Mouse (Mus musculus) CH12.LX (cell line): ENCODE measurements around the gene Hagh. TPM values are rescaled to one million over a fixed set of nuclear protein-coding genes. Genes with fewer than 3 reads are reported as not detected.

ENCODE experiments used
- DNase-seq: peaks from one replicate; pipeline ENCODE4 v3.0.0-alpha.2; 2013; ENCODE audit errors: extremely low read depth
- H3K27ac ChIP-seq: 2 replicates; pipeline ENCODE4 v1.5.1; 2012; ENCODE audit warnings: low read depth, mild to moderate bottlenecking, control low read depth, moderate library complexity; ENCODE audit not compliant: insufficient read depth
- H3K27me3 ChIP-seq: replicated peaks from 2 replicates; pipeline ENCODE3; 2012; ENCODE audit warnings: inconsistent platforms
- H3K36me3 ChIP-seq, 2 experiments: replicated peaks in 1 of 2; 2 replicates each; pipeline versions ENCODE3 to v1.6.1; 2012; ENCODE audit warnings: inconsistent platforms in 1 of 2, low read length in 1 of 2, mild to moderate bottlenecking in 1 of 2, mixed read lengths in 1 of 2, moderate library complexity in 1 of 2; ENCODE audit not compliant: control insufficient read depth in 1 of 2, insufficient read depth in 1 of 2
- H3K4me1 ChIP-seq, 2 experiments: 2 replicates each; pipeline ENCODE4 v1.6.1; 2012; ENCODE audit warnings: inconsistent platforms in 1 of 2, moderate library complexity in 1 of 2; ENCODE audit not compliant: insufficient read depth in 2 of 2, control insufficient read depth in 1 of 2
- H3K4me2 ChIP-seq: 2 replicates; pipeline ENCODE4 v1.6.1; 2012; ENCODE audit warnings: low read depth, mild to moderate bottlenecking, control low read depth; ENCODE audit not compliant: poor library complexity, insufficient read depth, severe bottlenecking
- H3K4me3 ChIP-seq, 3 experiments: fragments of 150-350 bp in 1 of 3; sonication (generic) in 1 of 3; replicated peaks in 1 of 3; 2 replicates each; pipeline versions ENCODE3 to v1.5.1; 2011 to 2012; ENCODE audit warnings: low read depth in 2 of 3, low read length in 2 of 3, mild to moderate bottlenecking in 2 of 3, moderate library complexity in 2 of 3, control low read depth in 1 of 3, improper control_type of control experiment in 1 of 3, inconsistent platforms in 1 of 3, mixed read lengths in 1 of 3; ENCODE audit not compliant: poor library complexity in 1 of 3
- H3K79me2 ChIP-seq: replicated peaks from 2 replicates; pipeline ENCODE4 v1.6.1; 2012; ENCODE audit warnings: mild to moderate bottlenecking, moderate library complexity; ENCODE audit not compliant: control insufficient read depth, poor library complexity, insufficient read depth, severe bottlenecking; ENCODE audit errors: extremely low read depth
- H3K9ac ChIP-seq: 2 replicates; pipeline ENCODE4 v1.6.1; 2012; ENCODE audit warnings: low read depth, mild to moderate bottlenecking, control low read depth, moderate library complexity; ENCODE audit not compliant: insufficient read depth
- H3K9me3 ChIP-seq: replicated peaks from 2 replicates; pipeline ENCODE3; 2012; ENCODE audit warnings: low read length, inconsistent platforms, mixed read lengths
- BHLHE40 ChIP-seq: IDR thresholded peaks from 2 replicates; pipeline ENCODE4 v1.6.1; 2011; ENCODE audit warnings: mild to moderate bottlenecking, low read depth, low read length, improper control_type of control experiment
- CHD2 ChIP-seq: IDR thresholded peaks from 2 replicates; pipeline ENCODE4 v1.6.1; 2011; ENCODE audit warnings: low read length, improper control_type of control experiment
- CTCF ChIP-seq, 2 experiments: IDR thresholded peaks in 1 of 2; conservative IDR thresholded peaks in 1 of 2; 2 replicates each; pipeline ENCODE4 v1.5.1; 2011 to 2012; ENCODE audit warnings: low read depth in 2 of 2, low read length in 2 of 2, improper control_type of control experiment in 1 of 2, inconsistent platforms in 1 of 2, mild to moderate bottlenecking in 1 of 2, moderate library complexity in 1 of 2
- E2F4 ChIP-seq: IDR thresholded peaks from 2 replicates; pipeline ENCODE4 v1.6.1; 2011; ENCODE audit warnings: low read depth, low read length, improper control_type of control experiment; ENCODE audit not compliant: insufficient replicate concordance
- ELF1 ChIP-seq: IDR thresholded peaks from 2 replicates; pipeline ENCODE4 v1.6.1; 2014; ENCODE audit warnings: low read depth, mild to moderate bottlenecking, inconsistent platforms, low read length, improper control_type of control experiment
- EP300 ChIP-seq: IDR thresholded peaks from 2 replicates; pipeline ENCODE4 v1.6.1; 2011; ENCODE audit warnings: low read length, improper control_type of control experiment
- ETS1 ChIP-seq: conservative IDR thresholded peaks from 2 replicates; pipeline ENCODE4 v1.6.1; 2012; ENCODE audit warnings: low read depth, mild to moderate bottlenecking, inconsistent platforms, low read length, improper control_type of control experiment, moderate library complexity
- GABPA ChIP-seq: IDR thresholded peaks from 2 replicates; pipeline ENCODE4 v1.6.1; 2012; ENCODE audit warnings: low read depth, low read length, improper control_type of control experiment, inconsistent platforms; ENCODE audit not compliant: insufficient replicate concordance
- HCFC1 ChIP-seq: IDR thresholded peaks from 2 replicates; pipeline ENCODE4 v1.6.1; 2012; ENCODE audit warnings: low read depth, mild to moderate bottlenecking, inconsistent platforms, low read length, improper control_type of control experiment
- JUN ChIP-seq: IDR thresholded peaks from 2 replicates; pipeline ENCODE4 v1.6.1; 2011; ENCODE audit warnings: low read depth, mild to moderate bottlenecking, low read length, improper control_type of control experiment, moderate library complexity; ENCODE audit not compliant: insufficient read depth
- JUND ChIP-seq: conservative IDR thresholded peaks from 2 replicates; pipeline ENCODE4 v1.6.1; 2011; ENCODE audit warnings: low read depth, low read length, improper control_type of control experiment
- KAT2A ChIP-seq: IDR thresholded peaks from 2 replicates; pipeline ENCODE4 v1.6.1; 2012; ENCODE audit warnings: low read length, improper control_type of control experiment, inconsistent platforms; ENCODE audit not compliant: insufficient replicate concordance
- MAFK ChIP-seq: IDR thresholded peaks from 2 replicates; pipeline ENCODE4 v1.6.1; 2011; ENCODE audit warnings: low read length, improper control_type of control experiment; ENCODE audit not compliant: insufficient replicate concordance
- MAZ ChIP-seq: IDR thresholded peaks from 2 replicates; pipeline ENCODE4 v1.6.1; 2012; ENCODE audit warnings: low read depth, mild to moderate bottlenecking, inconsistent platforms, low read length, improper control_type of control experiment, moderate library complexity
- MEF2A ChIP-seq: IDR thresholded peaks from 2 replicates; pipeline ENCODE4 v1.6.1; 2014; ENCODE audit warnings: low read depth, mild to moderate bottlenecking, inconsistent platforms, low read length, improper control_type of control experiment, borderline replicate concordance
- MXI1 ChIP-seq: IDR thresholded peaks from 2 replicates; pipeline ENCODE4 v1.6.1; 2011; ENCODE audit warnings: mild to moderate bottlenecking, low read depth, low read length, improper control_type of control experiment
- MYC ChIP-seq: IDR thresholded peaks from 2 replicates; pipeline ENCODE4 v1.6.1; 2011; ENCODE audit warnings: low read depth, mild to moderate bottlenecking, improper control_type of control experiment, low read length
- PAX5 ChIP-seq: IDR thresholded peaks from 2 replicates; pipeline ENCODE4 v1.6.1; 2012; ENCODE audit warnings: low read length, inconsistent platforms, mixed read lengths
- RCOR1 ChIP-seq: conservative IDR thresholded peaks from 2 replicates; pipeline ENCODE4 v1.6.1; 2012; ENCODE audit warnings: low read depth, mild to moderate bottlenecking, inconsistent platforms, low read length, improper control_type of control experiment
- SIN3A ChIP-seq: IDR thresholded peaks from 2 replicates; pipeline ENCODE4 v1.6.1; 2012; ENCODE audit warnings: low read length, improper control_type of control experiment, inconsistent platforms
- SMC3 ChIP-seq: IDR thresholded peaks from 2 replicates; pipeline ENCODE4 v1.6.1; 2011; ENCODE audit warnings: low read depth, low read length, improper control_type of control experiment
- TCF12 ChIP-seq: IDR thresholded peaks from 2 replicates; pipeline ENCODE4 v1.6.1; 2014; ENCODE audit warnings: low read depth, mild to moderate bottlenecking, inconsistent platforms, low read length, improper control_type of control experiment
- UBTF ChIP-seq: IDR thresholded peaks from 2 replicates; pipeline ENCODE4 v1.6.1; 2012; ENCODE audit warnings: low read depth, mild to moderate bottlenecking, inconsistent platforms, low read length, improper control_type of control experiment, moderate library complexity
- USF1 ChIP-seq: IDR thresholded peaks from 2 replicates; pipeline ENCODE4 v1.6.1; 2014; ENCODE audit warnings: low read depth, mild to moderate bottlenecking, inconsistent platforms, low read length, improper control_type of control experiment
- ZC3H11A ChIP-seq: IDR thresholded peaks from 2 replicates; pipeline ENCODE4 v1.6.1; 2012; ENCODE audit warnings: low read depth, mild to moderate bottlenecking, inconsistent platforms, low read length, improper control_type of control experiment
- ZKSCAN1 ChIP-seq: IDR thresholded peaks from 2 replicates; pipeline ENCODE4 v1.6.1; 2012; ENCODE audit warnings: low read depth, inconsistent platforms, low read length, improper control_type of control experiment, borderline replicate concordance
- ZMIZ1 ChIP-seq: IDR thresholded peaks from 2 replicates; pipeline ENCODE4 v1.6.1; 2012; ENCODE audit warnings: low read depth, mild to moderate bottlenecking, inconsistent platforms, low read length, improper control_type of control experiment
- ZNF384 ChIP-seq: IDR thresholded peaks from 2 replicates; pipeline ENCODE4 v1.6.1; 2012; ENCODE audit warnings: low read depth, low read length, improper control_type of control experiment, inconsistent platforms
- dilution Hi-C: fragments of 300-500 bp; cut with MboI; formaldehyde crosslinking; loops from 2 replicates; pipeline ENCODE4 v1.14.3; 2020; ENCODE audit warnings: low sequenced_read_pairs; ENCODE audit not compliant: extremely low pct_unique_long_range_greater_than_20kb, extremely low pct_ligation_motif_present
- in situ Hi-C: fragments of 300-500 bp; cut with MboI; formaldehyde crosslinking; loops from 3 replicates; pipeline ENCODE4 v1.14.3; 2019; ENCODE audit warnings: low sequenced_read_pairs, low pct_ligation_motif_present, low pct_unique_long_range_greater_than_20kb, mixed read lengths
- polyA plus RNA-seq: library from polyadenylated mRNA; unstranded; fragments of >175 nt; gene quantifications from 2 replicates; pipeline ENCODE4 v1.2.1, GENCODE M21; 2012; ENCODE audit warnings: low read depth; ENCODE audit not compliant: insufficient read length
- total RNA-seq, 2 experiments: library from RNA; depleted of rRNA; stranded (reverse); fragments of 300-350 nt in 1 of 2; fragments of >200 nt in 1 of 2; gene quantifications; 2 replicates each; pipeline ENCODE4 v1.2.3; 2012 to 2014

Hagh gene
- total and polyA plus RNA-seq, 3 experiments: 18.9 to 31.0 (median 27.3) TPM

GRCm38 (mm10) chr17:24878117-24878397, 38.1 kb downstream of the Hagh start (continued):
- TF ChIP-seq ETS1 (peak; percentile 40; the same call in 1 of the 2 replicates), E2F4 (no peak), MXI1 (peak; percentile 79)

DNA sequence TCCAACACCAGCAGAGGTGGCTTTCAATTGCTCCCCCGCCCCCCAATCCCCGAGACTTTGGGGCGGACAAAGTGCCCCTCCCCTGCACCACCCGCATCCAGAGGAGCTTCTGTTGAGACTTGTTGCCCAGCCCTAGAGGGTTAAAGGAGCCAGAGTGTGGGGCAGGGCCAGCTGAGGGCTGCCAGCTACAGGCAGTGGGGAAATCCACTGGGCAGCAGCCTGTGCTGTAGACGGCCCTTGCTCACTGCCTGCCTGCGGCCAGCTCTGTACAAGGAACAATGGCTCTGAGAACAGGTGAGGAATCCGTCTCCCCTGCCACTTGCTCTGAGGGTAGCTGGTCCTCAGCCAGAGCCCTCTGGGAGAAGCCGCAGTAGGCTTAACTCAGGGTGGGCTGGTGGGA, 38.6 kb downstream of the Hagh start:
- dilution Hi-C loops: no loop called here
- no peaks in the 10 kb centered on the region for H3K27me3 ChIP-seq
- H3K36me3 ChIP-seq: peaks cover 21 to 51% of the 10 kb centered on the region in 2 experiments
- no peak overlapping the region for H3K27ac ChIP-seq
- peak overlapping the region; percentile 62 for H3K9ac ChIP-seq
- no peak for DNase-seq
- in situ Hi-C loops: no loop called here
- H3K4me3 ChIP-seq: peak overlapping the region; percentile 49 to 66 (median 62)
- H3K79me2 ChIP-seq: no peaks in the 10 kb centered on the region
- peaks cover 16 to 57% of the 10 kb centered on the region in 2 experiments for H3K4me1 ChIP-seq
- peak overlapping the region; percentile 55 for H3K4me2 ChIP-seq
- H3K9me3 ChIP-seq: no peaks in the 10 kb centered on the region
- TF ChIP-seq ZKSCAN1 (no peak), CTCF (conservative IDR thresholded peaks at IDR 0.05 in 1 of 2, IDR thresholded peaks at IDR 0.05 in 1 of 2; ENCODE audit: low read depth in 2 of 2, low read length in 2 of 2) (no peak), SMC3 (no peak), ELF1 (no peak), JUND (no peak)

DNA sequence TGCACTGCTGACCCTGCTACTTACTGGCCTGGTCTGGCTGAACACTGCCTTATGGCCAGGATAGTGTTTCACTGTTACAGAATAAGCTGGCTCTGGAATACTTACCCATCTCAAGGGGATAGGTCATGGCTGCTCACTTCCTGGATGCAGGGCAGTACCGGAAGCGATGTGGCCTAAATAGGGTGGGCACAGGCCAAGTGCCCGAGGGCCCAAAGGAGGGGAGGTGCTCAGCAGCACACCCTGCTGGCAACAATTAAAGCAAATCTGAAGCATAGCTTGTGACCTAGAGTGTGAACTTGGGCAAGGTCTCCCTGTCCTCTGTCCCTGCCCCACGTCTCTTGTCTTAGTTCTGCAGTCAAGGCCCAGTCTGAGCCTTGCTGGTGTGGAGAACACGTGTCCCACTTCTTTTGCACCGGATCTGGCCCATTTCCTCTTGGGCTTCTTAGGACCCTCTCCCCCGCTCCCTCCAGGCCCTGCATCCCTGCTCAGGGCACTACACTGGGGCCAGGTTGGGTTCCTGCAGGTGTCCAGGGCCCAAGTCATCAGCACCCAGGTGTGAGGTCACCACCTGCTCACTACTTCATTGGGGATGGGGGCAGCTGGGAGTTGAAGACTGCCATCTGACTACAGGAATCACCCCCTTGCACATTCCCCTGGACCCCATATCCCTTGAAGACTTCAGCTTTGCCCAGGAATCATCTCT, 41.9 kb downstream of the Hagh start:
- peak; percentile 56 for DNase-seq
- Histone ChIP-seq H3K4me2 (no peak overlapping the region), H3K4me1 (peaks cover 22 to 48% of the 10 kb centered on the region in 2 experiments), H3K27me3 (no peaks in the 10 kb centered on the region), H3K4me3 (no peak overlapping the region), H3K9me3 (no peaks in the 10 kb centered on the region), H3K27ac (no peak overlapping the region), H3K9ac (no peak overlapping the region), H3K36me3 (peaks cover 36 to 60% of the 10 kb centered on the region in 2 experiments), H3K79me2 (peaks cover 12% of the 10 kb centered on the region)
- in situ Hi-C loops: no loop called here
- dilution Hi-C loops: no loop called here
- TF ChIP-seq PAX5 (no peak), ZMIZ1 (no peak), E2F4 (no peak), JUND (no peak), MYC (no peak), ZNF384 (no peak), CTCF (conservative IDR thresholded peaks at IDR 0.05 in 1 of 2, IDR thresholded peaks at IDR 0.05 in 1 of 2; ENCODE audit: low read depth in 2 of 2, low read length in 2 of 2) (peak; percentile 37 to 70; a peak in 3 of 4 replicates), ELF1 (peak; percentile 77), HCFC1 (no peak), EP300 (no peak), RCOR1 (no peak), ZC3H11A (no peak), MAFK (no peak), SIN3A (no peak), MAZ (no peak), ZKSCAN1 (no peak), UBTF (no peak), BHLHE40 (no peak), ETS1 (no peak), JUN (no peak), MEF2A (no peak; the same call in 1 of the 2 replicates), SMC3 (peak; percentile 84), TCF12 (no peak), MXI1 (no peak), KAT2A (no peak), GABPA (no peak), USF1 (no peak), CHD2 (no peak)
